In the genomic region with DNA sequence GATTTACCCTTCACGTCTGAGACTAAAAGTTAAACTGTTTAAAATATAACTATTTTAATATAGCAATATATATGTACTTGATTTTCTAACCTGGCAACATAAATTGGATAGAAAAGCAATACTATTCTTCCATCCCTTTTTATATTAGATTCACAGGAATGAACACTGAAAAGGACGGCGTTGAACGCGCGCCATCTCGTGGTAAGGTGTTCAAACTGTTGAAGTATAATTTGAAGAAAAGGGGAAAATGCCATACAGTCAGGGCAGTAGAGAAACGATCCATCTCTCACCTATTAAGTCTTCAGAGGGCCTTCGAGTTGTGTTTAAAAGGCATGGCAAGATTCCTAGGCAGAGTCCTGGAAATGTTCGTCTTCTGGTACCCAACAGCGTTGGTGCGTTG, we compare ENCODE assay signal across 8 mouse cellular contexts. TPM values are rescaled to one million over a fixed set of nuclear protein-coding genes. Genes with fewer than 3 reads are reported as not detected.
DNase-seq lines count a peak whose midpoint lies in the region; ATAC-seq and TF ChIP-seq lines count a peak whose summit lies in the region.

No protein-coding gene starts in this region.

- H3K27me3 ChIP-seq in hindbrain, embryonic 11.5 days (ENCODE audit: control insufficient read depth, insufficient read depth, low read length) = no peaks in the 10 kb centered on the region
- H3K27me3 ChIP-seq in hindbrain, embryonic 12.5 days = no peaks in the 10 kb centered on the region
- H3K27me3 ChIP-seq in forebrain, postnatal 0 days (ENCODE audit: insufficient read depth, low read length) = no peaks in the 10 kb centered on the region
- H3K27me3 ChIP-seq in midbrain, embryonic 16.5 days (ENCODE audit: control insufficient read depth, insufficient read depth, low read depth, low read length) = no peaks in the 10 kb centered on the region

- no peak overlapping the region for H3K9ac ChIP-seq in hindbrain, embryonic 11.5 days (ENCODE audit: low read depth, low read length)
- no peak overlapping the region for H3K9ac ChIP-seq in hindbrain, embryonic 12.5 days
- H3K9ac ChIP-seq in forebrain, postnatal 0 days = no peak overlapping the region
- no peak overlapping the region for H3K9ac ChIP-seq in midbrain, embryonic 16.5 days (ENCODE audit: low read depth, low read length)

- no peaks in the 10 kb centered on the region for H3K36me3 ChIP-seq in hindbrain, embryonic 11.5 days (ENCODE audit: control insufficient read depth, insufficient read depth, low read length)
- H3K36me3 ChIP-seq in hindbrain, embryonic 12.5 days = no peaks in the 10 kb centered on the region
- H3K36me3 ChIP-seq in forebrain, postnatal 0 days (ENCODE audit: insufficient read depth) = no peaks in the 10 kb centered on the region
- no peaks in the 10 kb centered on the region for H3K36me3 ChIP-seq in midbrain, embryonic 16.5 days (ENCODE audit: control insufficient read depth, insufficient read depth, low read length)

- no peak for ATAC-seq in hindbrain, embryonic 11.5 days (ENCODE audit: low FRiP score)
- no peak for ATAC-seq in hindbrain, embryonic 12.5 days (ENCODE audit: low FRiP score)
- peak; percentile 48; the same call in 1 of the 2 replicates for ATAC-seq in forebrain, postnatal 0 days
- peak; percentile 76; the same call in 1 of the 2 replicates for ATAC-seq in midbrain, embryonic 16.5 days
- no peak for ATAC-seq in erythroblast, adult 5-6 weeks (replicated peaks; ENCODE audit: low FRiP score, poor library complexity, severe bottlenecking)

- no peaks in the 10 kb centered on the region for H3K9me3 ChIP-seq in hindbrain, embryonic 11.5 days (ENCODE audit: control insufficient read depth, low read length)
- H3K9me3 ChIP-seq in hindbrain, embryonic 12.5 days (replicated peaks) = no peaks in the 10 kb centered on the region
- no peaks in the 10 kb centered on the region for H3K9me3 ChIP-seq in forebrain, postnatal 0 days (ENCODE audit: low read length)
- no peaks in the 10 kb centered on the region for H3K9me3 ChIP-seq in midbrain, embryonic 16.5 days (replicated peaks; ENCODE audit: control insufficient read depth, low read length, poor library complexity, severe bottlenecking)

- peak; percentile 81 for TF ChIP-seq CTCF in forebrain, postnatal 0 days (IDR thresholded peaks at IDR 0.05; ENCODE audit: low read depth)

- WGBS in hindbrain, embryonic 11.5 days = 18% methylated on average over 12 of the region's 12 CpGs
- 27% methylated on average over 12 of the region's 12 CpGs for WGBS in hindbrain, embryonic 12.5 days
- 20% methylated on average over 12 of the region's 12 CpGs for WGBS in forebrain, postnatal 0 days
- 18% methylated on average over 12 of the region's 12 CpGs for WGBS in midbrain, embryonic 16.5 days

- H3K4me2 ChIP-seq in hindbrain, embryonic 11.5 days (replicated peaks; ENCODE audit: low read depth, low read length) = no peak overlapping the region
- H3K4me2 ChIP-seq in hindbrain, embryonic 12.5 days (replicated peaks) = no peak overlapping the region
- H3K4me2 ChIP-seq in forebrain, postnatal 0 days (ENCODE audit: low read depth) = no peak overlapping the region
- H3K4me2 ChIP-seq in midbrain, embryonic 16.5 days (ENCODE audit: low read length) = no peak overlapping the region

- no peaks in the 10 kb centered on the region for H3K4me1 ChIP-seq in hindbrain, embryonic 11.5 days (replicated peaks; ENCODE audit: control insufficient read depth, insufficient read depth, low read length)
- H3K4me1 ChIP-seq in hindbrain, embryonic 12.5 days = no peaks in the 10 kb centered on the region
- H3K4me1 ChIP-seq in forebrain, postnatal 0 days (ENCODE audit: insufficient read depth) = no peaks in the 10 kb centered on the region
- no peaks in the 10 kb centered on the region for H3K4me1 ChIP-seq in midbrain, embryonic 16.5 days (ENCODE audit: control insufficient read depth, insufficient read depth, low read length)

- no peak overlapping the region for H3K27ac ChIP-seq in hindbrain, embryonic 11.5 days (ENCODE audit: low read depth, low read length)
- no peak overlapping the region for H3K27ac ChIP-seq in hindbrain, embryonic 12.5 days
- no peak overlapping the region for H3K27ac ChIP-seq in forebrain, postnatal 0 days (ENCODE audit: low read depth, low read length)
- H3K27ac ChIP-seq in midbrain, embryonic 16.5 days (ENCODE audit: low read length) = no peak overlapping the region

- H3K4me3 ChIP-seq in hindbrain, embryonic 11.5 days (ENCODE audit: low read depth, low read length) = no peak overlapping the region
- no peak overlapping the region for H3K4me3 ChIP-seq in hindbrain, embryonic 12.5 days
- no peak overlapping the region for H3K4me3 ChIP-seq in forebrain, postnatal 0 days (ENCODE audit: low read depth, low read length)
- H3K4me3 ChIP-seq in midbrain, embryonic 16.5 days (ENCODE audit: low read depth, low read length) = no peak overlapping the region

- DNase-seq in hindbrain, embryonic 11.5 days (ENCODE audit: low spot score) = peak; percentile 69
- DNase-seq in CD4-positive helper T cell, adult 2 months (ENCODE audit: low read depth, low spot score) = peak; percentile 14
- DNase-seq in adrenal gland, postnatal 14 days = peak; percentile 70
- DNase-seq in forebrain, postnatal 0 days = peak; percentile 82
- DNase-seq in layer of hippocampus, postnatal 36 days = peak; percentile 45

RNA-seq across cellular contexts. Expression of a gene that starts 14.7 kb away (rescaled TPM):
- polyA plus RNA-seq in hindbrain, embryonic 11.5 days (2014; fragmentation: Nextera tagmentation; extraction: Ambion mirVana) = 70.6 and 70.8 TPM in 2 replicates
- 46.5 and 49.0 TPM in 2 replicates for polyA plus RNA-seq in hindbrain, embryonic 12.5 days (2016; fragmentation: Nextera tagmentation; extraction: Ambion mirVana)
- total RNA-seq in adrenal gland, postnatal 14 days (2021) = 6.3 and 8.6 TPM in 2 replicates
- 3.7 and 7.8 TPM in 2 replicates for total RNA-seq in forebrain, postnatal 0 days (2014; rRNA removed)
- polyA plus RNA-seq in forebrain, postnatal 0 days (2015; fragmentation: Nextera tagmentation; extraction: Ambion mirVana) = 6.2 and 8.9 TPM in 2 replicates
- total RNA-seq in layer of hippocampus, postnatal 36 days (2021) = 1 to 10 TPM; 1.3 to 1.5 TPM
- 10.1 and 11.1 TPM in 2 replicates for polyA plus RNA-seq in midbrain, embryonic 16.5 days (2015; fragmentation: Nextera tagmentation; extraction: Ambion mirVana)
- 36.2 and 37.9 TPM in 2 replicates for total RNA-seq in erythroblast, adult 5-6 weeks (2015; ENCODE audit: low replicate concordance)
- 23.9 and 53.4 TPM in 2 replicates for total RNA-seq in erythroblast, adult 5-6 weeks (2017; ENCODE audit: low replicate concordance)

RNA-seq across cellular contexts. Expression of a gene that starts 33.1 kb away (rescaled TPM):
- polyA plus RNA-seq in hindbrain, embryonic 11.5 days (2014; fragmentation: Nextera tagmentation; extraction: Ambion mirVana) = 15.7 and 16.9 TPM in 2 replicates
- 11.6 and 12.5 TPM in 2 replicates for polyA plus RNA-seq in hindbrain, embryonic 12.5 days (2016; fragmentation: Nextera tagmentation; extraction: Ambion mirVana)
- 11.9 and 13.5 TPM in 2 replicates for total RNA-seq in adrenal gland, postnatal 14 days (2021)
- 11.5 and 13.4 TPM in 2 replicates for total RNA-seq in forebrain, postnatal 0 days (2014; rRNA removed)
- 6.6 TPM in 2 replicates for polyA plus RNA-seq in forebrain, postnatal 0 days (2015; fragmentation: Nextera tagmentation; extraction: Ambion mirVana)
- total RNA-seq in layer of hippocampus, postnatal 36 days (2021) = 10 to 100 TPM in 1 of 2 experiments, 1 to 10 TPM in 1; 9.7 to 14.8 TPM
- 7.9 and 11.1 TPM in 2 replicates for polyA plus RNA-seq in midbrain, embryonic 16.5 days (2015; fragmentation: Nextera tagmentation; extraction: Ambion mirVana)
- total RNA-seq in erythroblast, adult 5-6 weeks (2015; ENCODE audit: low replicate concordance) = 1.7 and 20.2 TPM in 2 replicates
- 8.6 and 19.3 TPM in 2 replicates for total RNA-seq in erythroblast, adult 5-6 weeks (2017; ENCODE audit: low replicate concordance)

Comparison
In these comparisons a context has a peak if more than half of its experiments do, and no peak if none do; other contexts are left out.
1. ATAC-seq: peak in forebrain, postnatal 0 days (single experiment) and midbrain, embryonic 16.5 days (single experiment); none in hindbrain, embryonic 11.5 days (single experiment), hindbrain, embryonic 12.5 days (single experiment) and erythroblast, adult 5-6 weeks (single experiment).
2. DNase-seq: peak in every context shown above with its lines; median percentile 82 in forebrain, postnatal 0 days; 70 in adrenal gland, postnatal 14 days; 69 in hindbrain, embryonic 11.5 days; 45 in layer of hippocampus, postnatal 36 days; 14 in CD4-positive helper T cell, adult 2 months.